Mouse (Mus musculus) brown adipose tissue, adult 24 weeks (tissue): ENCODE results near the gene Fxyd4. TPM values are rescaled to one million over a fixed set of nuclear protein-coding genes. Genes with fewer than 3 reads are reported as not detected.
A peak's percentile ranks its signal among the peaks of the same experiment; 100 is the strongest.

ENCODE experiments used
- H3K27ac ChIP-seq: fragments of 200-500 bp; replicated peaks from 2 replicates; pipeline ENCODE4 v1.5.1; 2012; ENCODE audit warnings: low read depth, mild to moderate bottlenecking, low read length
- H3K4me1 ChIP-seq: fragments of 200-500 bp; 2 replicates; pipeline ENCODE4 v1.6.1; 2012; ENCODE audit warnings: low read length, mixed read lengths; ENCODE audit not compliant: control insufficient read depth, insufficient read depth, insufficient read length
- H3K4me3 ChIP-seq: fragments of 200-500 bp; 2 replicates; pipeline ENCODE4 v1.5.1; 2012; ENCODE audit warnings: low read depth, mild to moderate bottlenecking, low read length, moderate library complexity; ENCODE audit not compliant: insufficient read depth
- polyA plus RNA-seq: library from polyadenylated mRNA; stranded (reverse); fragments of >200 nt; gene quantifications from 2 replicates; pipeline ENCODE4 v1.2.4, GENCODE M21; 2012; ENCODE audit not compliant: missing spikeins, insufficient read depth, insufficient read length

Fxyd4 gene
- polyA plus RNA-seq, 1 experiment = not detected

DNA sequence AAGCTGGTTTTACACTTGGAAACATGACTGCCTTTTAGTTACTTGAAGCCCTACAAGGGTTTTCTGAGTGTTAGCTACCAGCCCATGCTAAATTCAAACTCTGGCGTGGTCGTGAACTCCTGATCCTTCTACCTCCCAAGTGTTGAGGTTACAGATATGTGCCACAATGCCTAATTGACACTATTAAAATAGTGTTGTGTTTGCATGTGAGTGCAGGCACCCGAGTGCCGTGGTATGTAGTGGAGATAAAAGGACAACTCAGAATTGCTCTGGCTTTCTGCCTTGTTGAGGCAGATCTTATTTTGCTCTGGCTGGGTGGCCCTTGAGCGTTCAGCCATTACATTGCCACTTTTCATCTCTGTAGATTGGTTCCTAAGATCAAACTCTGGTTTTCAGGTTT, 8.7 kb downstream of the Fxyd4 start:
- no peak overlapping the region for H3K27ac ChIP-seq

DNA sequence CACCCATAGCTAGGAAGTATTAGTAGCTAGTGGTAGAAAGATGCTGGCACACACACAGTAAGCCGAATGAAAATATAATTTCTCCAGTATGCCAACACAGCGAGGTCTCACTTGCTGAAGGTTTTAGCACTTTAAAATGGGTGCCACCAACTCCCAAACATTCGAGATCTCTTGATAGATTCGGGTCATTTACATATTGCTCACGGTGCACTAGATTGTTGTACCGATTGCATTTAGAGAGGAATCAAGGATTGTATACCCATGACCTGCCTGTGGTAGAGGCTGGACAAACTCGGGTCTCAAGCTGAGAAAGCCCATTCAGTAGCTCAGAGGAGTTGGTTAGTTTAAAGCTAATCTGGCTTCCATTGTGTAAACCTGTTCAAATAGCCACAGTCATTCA, 9.5 kb downstream of the Fxyd4 start:
- no peak overlapping the region for H3K27ac ChIP-seq
- H3K4me1 ChIP-seq = no peaks in the 10 kb centered on the region
- no peak overlapping the region for H3K4me3 ChIP-seq

More for the DNA sequence above, 8.7 kb downstream of the Fxyd4 start:
- Histone ChIP-seq H3K4me1 (no peaks in the 10 kb centered on the region), H3K4me3 (no peak overlapping the region)

DNA sequence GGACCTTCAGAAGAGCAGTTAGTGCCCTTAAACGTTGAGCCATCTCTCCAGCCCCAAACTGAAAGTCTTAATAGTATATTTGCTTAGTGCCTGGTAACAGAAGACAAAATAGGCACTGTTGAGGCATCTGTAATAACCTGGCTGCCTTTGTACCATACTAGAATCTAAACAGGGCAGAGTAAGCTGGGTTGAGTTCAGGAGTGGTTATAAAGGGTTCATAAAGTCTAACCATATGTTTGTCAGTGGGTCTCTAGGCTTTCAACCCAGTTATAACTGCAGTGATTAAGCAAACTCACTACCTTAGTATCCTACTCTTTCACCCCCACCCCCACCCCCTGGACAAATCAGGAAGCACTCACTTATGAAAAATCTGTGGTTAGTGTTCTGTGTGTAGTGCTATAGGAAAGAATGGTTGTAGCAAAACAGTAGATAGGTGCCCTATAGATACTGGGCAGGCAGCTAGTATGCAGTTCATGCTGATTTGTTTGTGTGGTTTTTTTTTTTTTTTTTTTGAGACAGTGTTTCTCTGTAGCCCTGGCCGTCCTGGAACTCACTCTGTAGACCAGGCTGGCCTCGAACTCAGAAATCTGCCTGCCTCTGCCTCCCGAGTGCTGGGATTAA, 10.5 kb downstream of the Fxyd4 start:
- Histone ChIP-seq H3K4me3 (no peak overlapping the region), H3K4me1 (no peaks in the 10 kb centered on the region), H3K27ac (no peak overlapping the region)

DNA sequence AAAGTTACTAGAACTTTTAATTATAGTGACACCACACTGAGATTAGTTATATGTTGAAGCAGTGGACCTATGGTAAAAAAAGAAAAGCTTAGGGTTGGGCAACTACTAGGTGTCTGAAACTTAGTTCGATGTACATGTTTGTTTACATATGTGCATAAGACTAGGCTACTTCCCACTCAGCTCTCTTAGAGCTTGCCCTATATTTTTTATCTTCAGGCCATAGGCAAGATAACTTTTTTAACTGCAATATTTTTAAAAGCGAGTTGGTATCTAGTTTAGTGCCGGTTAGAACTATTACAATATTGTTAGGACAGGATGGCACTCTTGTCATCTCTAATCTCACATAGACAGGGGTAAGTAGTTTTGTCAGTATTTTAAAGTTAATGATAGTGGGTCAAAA, 15.5 kb downstream of the Fxyd4 start:
- H3K27ac ChIP-seq = no peak overlapping the region
- no peaks in the 10 kb centered on the region for H3K4me1 ChIP-seq
- H3K4me3 ChIP-seq = no peak overlapping the region

DNA sequence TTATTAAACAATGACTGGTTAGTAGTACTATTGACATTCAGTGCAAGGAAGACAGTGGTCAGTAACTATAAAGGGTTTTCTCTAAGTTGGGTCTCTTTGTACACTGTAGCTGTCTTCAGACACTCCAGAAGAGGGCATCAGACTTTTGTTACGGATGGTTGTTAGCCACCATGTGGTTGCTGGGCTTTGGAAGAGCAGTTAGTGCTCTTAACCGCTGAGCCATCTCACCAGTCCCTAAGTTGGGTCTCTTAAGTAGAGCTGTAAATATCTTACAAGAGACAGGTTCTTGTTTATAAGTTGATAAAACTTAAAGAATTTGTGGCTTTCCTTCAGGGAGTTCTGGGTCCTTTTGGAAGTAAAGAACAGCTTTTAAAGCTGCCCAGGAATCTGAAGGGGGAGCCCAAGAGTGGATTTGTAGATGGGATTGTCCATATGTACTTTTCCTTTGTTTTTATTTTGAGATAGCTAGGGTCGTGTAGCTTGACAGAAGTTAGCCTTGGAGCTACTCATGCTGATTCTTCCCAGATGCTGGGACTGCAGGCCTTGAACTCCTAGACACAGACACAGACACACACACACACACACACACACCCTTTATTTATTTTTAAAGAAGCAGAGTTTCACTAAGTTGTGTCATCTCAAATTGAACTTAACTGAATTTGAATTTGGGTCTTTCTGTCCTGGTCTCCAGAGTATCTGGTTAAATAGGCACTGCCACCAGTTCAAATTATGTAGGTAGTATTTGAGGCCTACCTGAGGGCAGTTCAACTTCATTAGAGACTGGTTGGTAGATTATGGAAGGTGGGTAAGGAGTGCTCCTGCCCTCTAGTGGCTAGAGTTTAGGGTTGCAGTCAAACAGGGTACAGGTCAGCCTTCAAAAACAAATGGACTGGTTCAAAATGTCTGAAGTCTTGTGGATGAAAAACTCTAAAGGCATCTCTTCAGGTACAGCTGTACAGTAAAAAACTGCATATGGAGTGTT, 16.5 kb downstream of the Fxyd4 start:
- Histone ChIP-seq H3K4me1 (peaks cover 4% of the 10 kb centered on the region; the same call in 1 of the 2 replicates), H3K4me3 (no peak overlapping the region), H3K27ac (no peak overlapping the region)

DNA sequence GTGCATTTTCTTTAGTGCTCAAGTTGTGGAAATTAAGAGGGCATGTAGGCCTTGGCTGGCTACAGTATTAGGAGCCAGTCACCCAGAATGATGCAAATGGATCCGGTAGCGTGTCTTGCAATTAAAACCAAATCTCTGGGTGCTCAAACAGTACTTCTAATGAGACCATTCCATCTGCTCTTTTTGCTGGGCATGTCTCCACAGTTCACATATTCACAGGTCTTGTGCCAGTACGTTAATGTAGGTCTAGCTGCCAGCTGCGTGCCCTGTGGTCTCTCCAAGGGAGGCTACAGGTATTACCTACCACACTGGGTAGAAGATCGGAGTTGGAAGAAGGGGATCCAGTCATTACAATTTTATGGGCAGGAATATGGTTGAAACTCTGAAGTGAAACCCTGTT, 19.4 kb downstream of the Fxyd4 start:
- Histone ChIP-seq H3K27ac (0 out of 2 replicates have a peak overlapping the region, but pooled peaks have one; percentile 98), H3K4me3 (peak overlapping the region; percentile 95), H3K4me1 (peaks cover 5% of the 10 kb centered on the region; the same call in 1 of the 2 replicates)

DNA sequence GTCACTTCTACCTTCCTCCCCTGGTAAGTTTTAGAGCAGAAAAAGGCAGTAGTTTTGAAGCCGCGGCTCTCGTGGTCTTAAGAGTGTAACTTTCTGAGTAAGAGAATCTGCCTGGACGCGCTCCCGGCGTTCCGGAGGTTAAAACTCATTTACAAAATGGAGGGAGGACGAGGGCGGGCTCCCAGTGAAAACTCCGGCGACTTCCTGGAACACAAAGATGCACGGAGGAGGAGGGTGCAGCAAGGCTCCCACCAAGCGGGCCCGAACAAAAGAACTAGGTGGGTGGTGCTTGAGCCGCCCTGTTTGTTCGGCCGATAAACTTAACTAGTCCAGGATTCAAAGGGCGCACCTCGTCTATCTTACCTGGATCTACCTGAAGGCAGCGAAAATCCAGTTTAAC, 19.9 kb downstream of the Fxyd4 start:
- peak overlapping the region; percentile 98 for H3K27ac ChIP-seq
- peak overlapping the region; percentile 95 for H3K4me3 ChIP-seq
- H3K4me1 ChIP-seq = peaks cover 5% of the 10 kb centered on the region; the same call in 1 of the 2 replicates

DNA sequence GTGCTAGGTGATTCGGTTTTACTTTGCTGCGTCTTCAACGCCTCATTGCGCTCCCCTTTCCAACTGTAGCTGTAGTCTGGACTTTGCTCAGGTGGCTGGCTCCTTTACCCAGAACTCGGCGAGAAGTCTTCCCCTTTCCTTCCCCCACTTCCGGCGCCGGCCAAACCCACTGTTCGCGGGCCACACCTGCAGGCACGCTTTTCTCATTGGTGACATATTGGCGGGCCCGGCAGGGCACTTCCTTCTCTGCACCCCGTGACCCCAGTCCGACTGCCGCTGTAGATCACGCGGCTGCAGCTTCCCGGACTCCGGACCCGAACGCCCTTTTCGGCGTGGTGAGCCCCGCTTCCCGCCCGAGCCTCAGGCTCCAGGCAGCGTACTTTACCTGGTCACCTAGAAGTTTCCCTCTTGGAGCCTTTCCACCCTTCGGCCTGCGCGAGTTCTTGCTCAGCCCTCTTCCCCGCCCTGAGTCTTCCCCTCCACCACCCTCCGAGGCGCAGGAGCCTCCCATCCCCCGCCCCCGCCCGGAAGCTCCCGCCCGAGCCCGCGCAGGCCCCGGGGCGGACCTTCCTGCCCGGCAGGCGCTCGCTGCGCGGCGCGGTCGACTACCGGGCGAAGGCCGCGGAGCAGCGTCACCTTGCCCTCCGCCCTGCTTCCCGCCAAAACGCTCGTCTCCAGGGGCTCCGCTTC, 20.6 kb downstream of the Fxyd4 start:
- Histone ChIP-seq H3K4me1 (peaks cover 5% of the 10 kb centered on the region; the same call in 1 of the 2 replicates), H3K27ac (peak overlapping the region; percentile 99), H3K4me3 (peak overlapping the region; percentile 95)

DNA sequence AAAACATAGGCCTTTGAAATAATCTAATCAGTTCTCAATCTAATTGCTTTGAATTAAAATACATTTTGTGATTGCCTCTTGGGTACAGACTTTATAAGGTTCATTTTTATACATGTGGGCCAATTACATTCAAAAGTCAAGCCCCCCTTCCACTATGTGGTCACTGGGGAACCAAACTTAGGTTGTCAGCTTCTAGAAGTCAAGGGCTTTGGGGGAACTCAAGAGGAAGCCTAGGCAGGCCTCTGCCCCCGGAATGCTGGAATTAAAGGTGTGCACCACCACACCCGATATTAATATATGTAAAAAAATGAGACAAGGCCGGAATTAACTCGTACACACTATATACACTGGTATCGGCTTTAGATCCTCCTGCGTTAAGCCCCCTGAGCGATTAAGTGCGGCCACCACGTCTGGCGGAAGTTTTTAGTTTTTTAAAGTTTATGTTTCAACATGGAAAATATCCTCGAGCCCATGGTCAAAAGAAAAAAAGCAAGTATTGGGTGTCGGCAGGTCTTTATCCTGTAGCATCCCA, 21.2 kb downstream of the Fxyd4 start:
- H3K27ac ChIP-seq = peak overlapping the region; percentile 99
- peaks cover 5% of the 10 kb centered on the region; the same call in 1 of the 2 replicates for H3K4me1 ChIP-seq
- peak overlapping the region; percentile 95 for H3K4me3 ChIP-seq

DNA sequence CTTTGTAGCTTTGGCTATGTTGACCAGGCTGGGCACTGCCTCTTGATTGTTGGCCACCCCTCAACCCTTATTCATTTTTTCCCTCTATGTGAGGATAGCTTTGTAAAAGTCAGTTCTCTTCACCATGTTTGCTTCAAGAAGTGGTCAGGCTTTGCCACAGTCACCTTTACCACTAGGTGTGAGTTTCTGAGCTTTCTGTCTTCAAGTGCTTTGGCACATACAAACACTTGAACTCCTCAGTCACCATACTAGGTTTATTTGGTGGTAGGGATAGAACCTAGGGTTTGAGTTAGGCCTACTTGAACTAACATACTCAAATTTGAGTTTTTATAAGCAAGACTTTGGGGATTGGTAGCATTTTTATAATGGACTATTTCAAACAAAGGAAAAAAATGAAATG, 23.0 kb downstream of the Fxyd4 start:
- Histone ChIP-seq H3K4me3 (no peak overlapping the region), H3K27ac (no peak overlapping the region), H3K4me1 (peaks cover 8% of the 10 kb centered on the region; the same call in 1 of the 2 replicates)

DNA sequence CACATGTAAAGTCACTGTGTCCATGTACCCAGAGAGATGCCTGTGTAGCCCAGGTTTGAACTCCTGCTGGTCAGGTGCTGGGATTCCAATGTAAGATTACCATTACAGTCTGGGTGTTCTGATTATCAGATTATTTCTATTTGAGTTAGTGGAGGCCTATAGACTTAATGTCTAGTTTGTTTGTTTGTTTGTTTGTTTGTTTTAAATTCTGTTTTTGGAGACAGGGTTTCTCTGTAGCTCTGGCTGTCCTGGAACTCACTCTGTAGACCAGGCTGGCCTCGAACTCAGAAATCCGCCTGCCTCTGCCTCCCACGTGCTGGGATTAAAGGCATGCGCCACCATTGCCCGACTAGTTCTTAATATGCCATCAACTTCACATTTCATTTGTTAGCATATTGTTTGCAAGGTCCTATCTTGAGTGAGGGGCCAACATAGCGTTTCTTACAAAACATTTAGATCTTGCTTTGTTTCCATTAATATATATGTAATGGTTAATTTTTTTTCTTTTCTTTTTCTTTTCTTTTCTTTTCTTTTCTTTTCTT, 27.3 kb downstream of the Fxyd4 start:
- H3K4me3 ChIP-seq = no peak overlapping the region
- peaks cover 13% of the 10 kb centered on the region; the same call in 1 of the 2 replicates for H3K4me1 ChIP-seq
- no peak overlapping the region for H3K27ac ChIP-seq

DNA sequence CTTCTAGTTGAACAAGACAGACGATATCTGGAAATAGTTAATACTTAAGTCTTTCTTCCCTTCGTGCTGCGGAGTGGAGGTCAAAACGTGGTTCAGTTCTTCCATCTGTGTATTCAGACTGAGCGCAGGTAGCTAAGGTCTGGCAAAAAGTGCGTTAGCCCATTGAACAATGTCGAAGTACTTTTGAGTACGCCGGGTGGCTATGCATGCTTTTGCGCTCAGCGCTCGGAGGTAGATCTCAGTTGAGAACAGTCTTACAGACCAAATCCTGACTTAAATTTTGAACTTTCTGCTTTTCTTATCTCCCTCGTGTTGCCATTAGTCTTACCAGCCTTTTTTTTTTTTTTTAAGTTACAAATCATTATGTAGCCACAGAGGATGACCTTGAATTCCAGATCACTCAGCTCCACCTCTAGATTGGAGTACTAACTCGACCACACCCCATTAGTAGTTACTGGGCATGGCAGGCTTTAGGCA, 29.0 kb downstream of the Fxyd4 start:
- Histone ChIP-seq H3K4me3 (peak overlapping the region; percentile 82), H3K27ac (peak overlapping the region; percentile 77), H3K4me1 (peaks cover 13% of the 10 kb centered on the region; the same call in 1 of the 2 replicates)

DNA sequence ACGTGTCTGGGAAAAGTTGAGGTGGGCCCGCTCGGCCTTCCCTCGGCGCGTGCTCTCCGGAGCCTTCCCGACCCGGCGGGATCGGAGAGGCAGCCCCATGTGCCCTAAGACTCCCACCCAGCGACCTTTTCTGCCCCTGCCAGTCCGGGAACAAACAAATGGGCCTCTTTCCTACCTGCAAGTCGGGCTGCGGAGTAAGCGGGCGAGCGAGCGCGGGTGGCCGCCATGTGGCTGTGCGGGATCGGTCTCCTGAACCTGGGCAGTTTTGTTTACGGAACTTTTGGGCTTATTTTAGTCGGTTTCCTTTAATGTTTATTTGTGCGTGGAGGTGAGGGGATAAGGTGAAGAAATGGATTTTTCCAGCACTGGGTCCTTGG, 29.5 kb downstream of the Fxyd4 start:
- peaks cover 13% of the 10 kb centered on the region; the same call in 1 of the 2 replicates for H3K4me1 ChIP-seq
- peak overlapping the region; percentile 82 for H3K4me3 ChIP-seq
- H3K27ac ChIP-seq = peak overlapping the region; percentile 77

DNA sequence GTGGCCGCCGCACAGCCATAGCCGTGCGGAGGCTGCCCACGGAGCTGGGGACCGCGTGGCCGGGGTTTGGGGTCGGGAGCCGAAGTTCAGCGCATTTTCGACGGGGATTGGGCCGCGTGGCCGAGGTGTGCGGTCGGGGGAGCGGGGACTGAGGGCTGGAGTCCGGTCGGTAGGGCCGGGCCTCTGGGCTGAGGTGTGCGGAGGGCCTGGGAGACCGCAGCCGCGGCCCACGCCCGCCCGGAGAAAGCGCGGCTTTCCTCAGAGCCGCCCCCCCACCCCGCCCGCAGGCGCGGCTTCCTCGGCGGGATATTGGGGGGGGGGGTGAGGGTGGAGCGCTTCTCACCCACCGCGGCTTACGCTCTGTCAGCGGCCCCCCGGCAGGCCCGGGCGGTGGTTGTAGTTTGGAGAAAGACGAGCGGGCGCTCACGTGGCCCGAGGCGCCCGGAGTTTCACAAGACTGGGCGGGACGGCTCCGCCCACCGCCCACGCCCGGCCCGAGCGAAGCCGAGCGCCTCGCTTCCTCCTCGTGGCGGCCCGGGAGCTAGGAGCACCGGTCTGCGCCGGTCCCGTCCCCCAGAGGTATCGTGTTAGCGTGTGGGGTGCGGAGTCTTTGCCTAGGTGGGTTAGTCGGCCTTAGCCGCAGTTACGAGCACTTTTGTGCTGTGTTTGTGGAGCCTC, 30.1 kb downstream of the Fxyd4 start:
- peaks cover 13% of the 10 kb centered on the region; the same call in 1 of the 2 replicates for H3K4me1 ChIP-seq
- H3K27ac ChIP-seq = peak overlapping the region; percentile 93
- H3K4me3 ChIP-seq = peak overlapping the region; percentile 82
